Mouse (Mus musculus) kidney, embryonic 16.5 days (tissue): ENCODE measurements around the gene Commd1. TPM values are rescaled to one million over a fixed set of nuclear protein-coding genes. Genes with fewer than 3 reads are reported as not detected.

Experiments
- ATAC-seq: fragments of 200-750 bp; cut with Nextera tagmentation; 2 replicates; pipeline ENCODE4 v1.8.0; 2017; ENCODE audit warnings: moderate TSS enrichment; ENCODE audit not compliant: low FRiP score, low TSS enrichment
- H3K27ac ChIP-seq: fragments of 300-500 bp; sonication (generic); 2 replicates; pipeline ENCODE4 v1.5.1; 2014; ENCODE audit warnings: low read length
- H3K27me3 ChIP-seq: fragments of 300-500 bp; sonication (generic); 2 replicates; pipeline ENCODE4 v1.6.1; 2014; ENCODE audit warnings: low read length, control low read depth, mixed read lengths; ENCODE audit not compliant: insufficient read depth
- H3K36me3 ChIP-seq: fragments of 300-500 bp; sonication (generic); 2 replicates; pipeline ENCODE4 v1.6.1; 2014; ENCODE audit warnings: low read length, control low read depth, mixed read lengths; ENCODE audit not compliant: insufficient read depth
- H3K4me1 ChIP-seq: fragments of 300-500 bp; sonication (generic); 2 replicates; pipeline ENCODE4 v1.6.1; 2014; ENCODE audit warnings: low read length, control low read depth, mixed read lengths; ENCODE audit not compliant: insufficient read depth
- H3K4me2 ChIP-seq: fragments of 300-500 bp; sonication (generic); replicated peaks from 2 replicates; pipeline ENCODE4 v1.6.1; 2014; ENCODE audit warnings: low read depth, low read length
- H3K4me3 ChIP-seq: fragments of 300-500 bp; sonication (generic); 2 replicates; pipeline ENCODE4 v1.5.1; 2014; ENCODE audit warnings: mild to moderate bottlenecking, low read length
- H3K9ac ChIP-seq: fragments of 300-500 bp; sonication (generic); replicated peaks from 2 replicates; pipeline ENCODE4 v1.6.1; 2014; ENCODE audit warnings: low read length
- H3K9me3 ChIP-seq: fragments of 300-500 bp; sonication (generic); 2 replicates; pipeline ENCODE4 v1.6.1; 2016; ENCODE audit warnings: low read length, control low read depth
- WGBS: fragments of 180-500 bp; shearing (Covaris S2); extraction: QIAGEN DNeasy Blood & Tissue Kit; methylation state at CpG from one replicate; pipeline ENCODE4 v1.1.7; 2014; 5-methylcytosine and 5-hydroxymethylcytosine counted together
- polyA plus RNA-seq: library from polyadenylated mRNA; unstranded; fragments of >200 nt; fragmentation: Nextera tagmentation; extraction: Ambion mirVana; gene quantifications from 2 replicates; pipeline ENCODE4 v1.2.1, GENCODE M21; 2015

The Commd1 gene
- polyA plus RNA-seq, 1 experiment from 2014 or later: 385 TPM

GRCm38 (mm10) chr11:22852510-22852909, 129.7 kb downstream of the Commd1 start:
- Histone ChIP-seq H3K4me2 (no peak overlapping the region), H3K9me3 (no peaks in the 10 kb centered on the region), H3K9ac (no peak overlapping the region), H3K4me3 (no peak overlapping the region), H3K36me3 (no peaks in the 10 kb centered on the region; the same call in 1 of the 2 replicates), H3K27me3 (peaks cover 6% of the 10 kb centered on the region; the same call in 1 of the 2 replicates), H3K4me1 (peaks cover 47% of the 10 kb centered on the region), H3K27ac (no peak overlapping the region)
- no peak for ATAC-seq
- 62% methylated on average over 1 of the region's 1 CpGs for WGBS

GRCm38 (mm10) chr11:22851416-22851815, 130.8 kb downstream of the Commd1 start:
- Histone ChIP-seq H3K9ac (no peak overlapping the region), H3K27me3 (no peaks in the 10 kb centered on the region), H3K36me3 (no peaks in the 10 kb centered on the region; the same call in 1 of the 2 replicates), H3K4me2 (no peak overlapping the region), H3K4me3 (no peak overlapping the region), H3K4me1 (peaks cover 52% of the 10 kb centered on the region), H3K9me3 (no peaks in the 10 kb centered on the region), H3K27ac (no peak overlapping the region)
- WGBS: 57% methylated on average over 4 of the region's 4 CpGs
- no peak for ATAC-seq

GRCm38 (mm10) chr11:22850077-22850476, 132.1 kb downstream of the Commd1 start:
- Histone ChIP-seq H3K9me3 (no peaks in the 10 kb centered on the region), H3K4me2 (no peak overlapping the region), H3K27me3 (no peaks in the 10 kb centered on the region), H3K27ac (peak overlapping the region; percentile 33; the same call in 1 of the 2 replicates), H3K4me1 (peaks cover 63% of the 10 kb centered on the region), H3K4me3 (no peak overlapping the region), H3K36me3 (no peaks in the 10 kb centered on the region; the same call in 1 of the 2 replicates), H3K9ac (0 out of 2 replicates have a peak overlapping the region, but pooled peaks have one; percentile 8)
- WGBS: 72% methylated on average over 4 of the region's 4 CpGs
- no peak for ATAC-seq

- Histone ChIP-seq H3K4me1 (peaks cover 68% of the 10 kb centered on the region), H3K27me3 (no peaks in the 10 kb centered on the region), H3K9me3 (no peaks in the 10 kb centered on the region), H3K27ac (peak overlapping the region; percentile 91), H3K36me3 (no peaks in the 10 kb centered on the region), H3K9ac (no peak overlapping the region), H3K4me3 (no peak overlapping the region), H3K4me2 (peak overlapping the region; percentile 37)
- WGBS: 61% methylated on average over 5 of the region's 5 CpGs
- no peak for ATAC-seq
Measured at GRCm38 (mm10) chr11:22848649-22849195, 133.5 kb downstream of the Commd1 start.

- 15% methylated on average over 8 of the region's 8 CpGs for WGBS
- no peak overlapping the region for H3K9ac ChIP-seq
- no peaks in the 10 kb centered on the region for H3K9me3 ChIP-seq
- peak overlapping the region; percentile 37 for H3K4me2 ChIP-seq
- H3K36me3 ChIP-seq: no peaks in the 10 kb centered on the region
- peak overlapping the region; percentile 91 for H3K27ac ChIP-seq
- ATAC-seq: peak; percentile 78
- H3K4me3 ChIP-seq: no peak overlapping the region
- H3K27me3 ChIP-seq: no peaks in the 10 kb centered on the region
- peaks cover 71% of the 10 kb centered on the region for H3K4me1 ChIP-seq
Measured at GRCm38 (mm10) chr11:22847732-22848648, 134.2 kb downstream of the Commd1 start.

GRCm38 (mm10) chr11:22846960-22847731, 135.0 kb downstream of the Commd1 start:
- peak overlapping the region; percentile 40 for H3K27ac ChIP-seq
- H3K4me1 ChIP-seq: peaks cover 75% of the 10 kb centered on the region
- WGBS: 40% methylated on average over 8 of the region's 8 CpGs
- no peaks in the 10 kb centered on the region for H3K27me3 ChIP-seq
- H3K36me3 ChIP-seq: no peaks in the 10 kb centered on the region
- H3K4me3 ChIP-seq: no peak overlapping the region
- H3K9me3 ChIP-seq: no peaks in the 10 kb centered on the region
- ATAC-seq: peak; percentile 53; the same call in 1 of the 2 replicates
- peak overlapping the region; percentile 3; the same call in 1 of the 2 replicates for H3K4me2 ChIP-seq
- H3K9ac ChIP-seq: no peak overlapping the region

Other genes starting within 250 kb of the Commd1 start
- 8.2 and 13.2 TPM in 2 replicates for gene B3gnt2, start 121.4 kb downstream of the Commd1 start, polyA plus RNA-seq
- gene Zrsr1, start 10.4 kb downstream of the Commd1 start, polyA plus RNA-seq: 3.7 and 3.8 TPM in 2 replicates
- gene Gm28048, start 292 bp downstream of the Commd1 start, polyA plus RNA-seq: 24.4 and 24.7 TPM in 2 replicates
- 300 and 303 TPM in 2 replicates for gene Cct4, start 8.1 kb upstream of the Commd1 start, polyA plus RNA-seq
- 3.2 and 3.4 TPM in 2 replicates for gene Fam161a, start 25.1 kb upstream of the Commd1 start, polyA plus RNA-seq